Mouse (Mus musculus) brown adipose tissue, adult 24 weeks (tissue): ENCODE measurements around the gene Gm10322. TPM values are rescaled to one million over a fixed set of nuclear protein-coding genes. Genes with fewer than 3 reads are reported as not detected.
A peak's percentile ranks its signal among the peaks of the same experiment; 100 is the strongest.

Source experiments
- H3K27ac ChIP-seq: fragments of 200-500 bp; replicated peaks from 2 replicates; pipeline ENCODE4 v1.5.1; 2012; ENCODE audit warnings: low read depth, mild to moderate bottlenecking, low read length
- H3K4me1 ChIP-seq: fragments of 200-500 bp; 2 replicates; pipeline ENCODE4 v1.6.1; 2012; ENCODE audit warnings: low read length, mixed read lengths; ENCODE audit not compliant: control insufficient read depth, insufficient read depth, insufficient read length
- H3K4me3 ChIP-seq: fragments of 200-500 bp; 2 replicates; pipeline ENCODE4 v1.5.1; 2012; ENCODE audit warnings: low read depth, mild to moderate bottlenecking, low read length, moderate library complexity; ENCODE audit not compliant: insufficient read depth
- polyA plus RNA-seq: library from polyadenylated mRNA; stranded (reverse); fragments of >200 nt; gene quantifications from 2 replicates; pipeline ENCODE4 v1.2.4, GENCODE M21; 2012; ENCODE audit not compliant: missing spikeins, insufficient read depth, insufficient read length

The Gm10322 gene
- polyA plus RNA-seq, 1 experiment: not detected

GRCm38 (mm10) chr10:59621355-59621754, 5.5 kb downstream of the Gm10322 start:
- Histone ChIP-seq H3K27ac (no peak overlapping the region), H3K4me3 (no peak overlapping the region), H3K4me1 (no peaks in the 10 kb centered on the region)

GRCm38 (mm10) chr10:59623496-59623895, 7.6 kb downstream of the Gm10322 start:
- Histone ChIP-seq H3K4me1 (no peaks in the 10 kb centered on the region), H3K27ac (no peak overlapping the region), H3K4me3 (no peak overlapping the region)

GRCm38 (mm10) chr10:59628641-59629505, 13.0 kb downstream of the Gm10322 start:
- H3K27ac ChIP-seq: no peak overlapping the region
- no peaks in the 10 kb centered on the region for H3K4me1 ChIP-seq
- no peak overlapping the region for H3K4me3 ChIP-seq

GRCm38 (mm10) chr10:59629506-59629782, 13.6 kb downstream of the Gm10322 start:
- Histone ChIP-seq H3K4me1 (no peaks in the 10 kb centered on the region), H3K27ac (no peak overlapping the region), H3K4me3 (no peak overlapping the region)

- Histone ChIP-seq H3K27ac (0 out of 2 replicates have a peak overlapping the region, but pooled peaks have one; percentile 8), H3K4me1 (no peaks in the 10 kb centered on the region), H3K4me3 (no peak overlapping the region)
These were observed 20.2 kb downstream of the Gm10322 start for GRCm38 (mm10) chr10:59636048-59636447.

- Histone ChIP-seq H3K4me1 (no peaks in the 10 kb centered on the region), H3K4me3 (peak overlapping the region; percentile 61), H3K27ac (peak overlapping the region; percentile 37)
These were observed 21.1 kb downstream of the Gm10322 start for GRCm38 (mm10) chr10:59636751-59637533.

- no peak overlapping the region for H3K27ac ChIP-seq
- H3K4me3 ChIP-seq: peak overlapping the region; percentile 61; the same call in 1 of the 2 replicates
- H3K4me1 ChIP-seq: no peaks in the 10 kb centered on the region
These were observed 21.8 kb downstream of the Gm10322 start for GRCm38 (mm10) chr10:59637596-59638124.

- no peak overlapping the region for H3K27ac ChIP-seq
These were observed 22.7 kb downstream of the Gm10322 start for GRCm38 (mm10) chr10:59638576-59638975.

GRCm38 (mm10) chr10:59642659-59643377, 27.0 kb downstream of the Gm10322 start:
- H3K4me1 ChIP-seq: no peaks in the 10 kb centered on the region
- no peak overlapping the region for H3K4me3 ChIP-seq
- no peak overlapping the region for H3K27ac ChIP-seq

More at GRCm38 (mm10) chr10:59638576-59638975, 22.7 kb downstream of the Gm10322 start:
- Histone ChIP-seq H3K4me1 (no peaks in the 10 kb centered on the region), H3K4me3 (no peak overlapping the region)

GRCm38 (mm10) chr10:59643645-59644044, 27.8 kb downstream of the Gm10322 start:
- H3K27ac ChIP-seq: no peak overlapping the region
- H3K4me3 ChIP-seq: no peak overlapping the region

GRCm38 (mm10) chr10:59644710-59645109, 28.8 kb downstream of the Gm10322 start:
- no peak overlapping the region for H3K27ac ChIP-seq
- no peak overlapping the region for H3K4me3 ChIP-seq
- H3K4me1 ChIP-seq: no peaks in the 10 kb centered on the region

More at GRCm38 (mm10) chr10:59643645-59644044, 27.8 kb downstream of the Gm10322 start:
- H3K4me1 ChIP-seq: no peaks in the 10 kb centered on the region

GRCm38 (mm10) chr10:59645153-59645552, 29.3 kb downstream of the Gm10322 start:
- Histone ChIP-seq H3K4me1 (no peaks in the 10 kb centered on the region), H3K27ac (no peak overlapping the region), H3K4me3 (no peak overlapping the region)

GRCm38 (mm10) chr10:59646821-59647378, 31.0 kb downstream of the Gm10322 start:
- Histone ChIP-seq H3K4me3 (no peak overlapping the region), H3K4me1 (no peaks in the 10 kb centered on the region), H3K27ac (no peak overlapping the region)

GRCm38 (mm10) chr10:59656799-59657198, 40.9 kb downstream of the Gm10322 start:
- Histone ChIP-seq H3K4me1 (no peaks in the 10 kb centered on the region), H3K4me3 (no peak overlapping the region), H3K27ac (no peak overlapping the region)
